ENCODE assay signal across 29 mouse cellular contexts in the genomic region with DNA sequence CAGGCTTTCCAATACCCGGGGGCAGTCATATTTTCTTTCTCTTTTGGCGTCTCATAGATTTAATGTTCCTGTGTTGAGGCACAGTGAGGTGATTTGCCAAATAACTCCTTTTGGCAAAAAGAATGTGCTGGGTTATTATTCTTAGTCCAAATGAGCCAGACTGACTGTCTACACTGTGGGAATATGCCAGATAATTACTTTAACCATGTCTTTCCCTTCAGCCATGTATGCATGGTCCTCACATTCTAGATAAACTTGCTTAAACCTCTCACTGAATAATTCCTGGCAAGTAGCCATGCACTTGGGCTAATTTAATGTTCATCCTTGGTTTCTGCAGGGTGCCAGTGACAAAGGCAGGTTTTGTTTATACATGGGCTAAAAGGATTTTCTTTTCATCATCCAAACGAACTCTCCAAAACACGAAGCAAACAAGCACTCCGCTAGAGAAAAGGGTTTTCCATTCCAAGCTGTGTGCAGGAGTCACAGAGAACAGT.
DNase-seq lines count a peak whose midpoint lies in the region; ATAC-seq and TF ChIP-seq lines count a peak whose summit lies in the region.
"Had no signal": no experiment of that assay in that cellular context is flagged by ENCODE, and none has a peak within 500 bp of the region (broad histone marks: within the 10 kb centered on the region; RNA-seq: fewer than 3 reads in every experiment).

No protein-coding gene starts in this region.

- no peak overlapping the region for H3K4me2 ChIP-seq in forebrain, postnatal 0 days (ENCODE audit: low read depth)
- H3K4me2 ChIP-seq in forebrain, embryonic 12.5 days: no peak overlapping the region
- H3K4me2 ChIP-seq in midbrain, embryonic 14.5 days (ENCODE audit: low read length): no peak overlapping the region
- H3K4me2 ChIP-seq in midbrain, embryonic 11.5 days: no peak overlapping the region
- H3K4me2 ChIP-seq: embryonic facial prominence, embryonic 13.5 days; forebrain, embryonic 15.5 days; heart, embryonic 13.5 days; limb, embryonic 15.5 days; liver, embryonic 13.5 days; neural tube, embryonic 13.5 days had no signal

- no peaks in the 10 kb centered on the region for H3K36me3 ChIP-seq in forebrain, postnatal 0 days (ENCODE audit: insufficient read depth)
- no peaks in the 10 kb centered on the region for H3K36me3 ChIP-seq in forebrain, embryonic 12.5 days (replicated peaks)
- H3K36me3 ChIP-seq in midbrain, embryonic 14.5 days (ENCODE audit: control insufficient read depth, insufficient read depth, low read length): no peaks in the 10 kb centered on the region
- H3K36me3 ChIP-seq in midbrain, embryonic 11.5 days (ENCODE audit: control insufficient read depth, insufficient read depth, low read length): no peaks in the 10 kb centered on the region
- H3K36me3 ChIP-seq: embryonic facial prominence, embryonic 13.5 days; forebrain, embryonic 15.5 days; heart, embryonic 13.5 days; limb, embryonic 10.5 days; limb, embryonic 15.5 days; liver, embryonic 13.5 days; neural tube, embryonic 13.5 days had no signal

- no peak for ATAC-seq in forebrain, postnatal 0 days
- ATAC-seq in forebrain, embryonic 12.5 days (ENCODE audit: low FRiP score): no peak
- no peak for ATAC-seq in midbrain, embryonic 14.5 days (ENCODE audit: low FRiP score, low TSS enrichment)
- ATAC-seq in midbrain, embryonic 11.5 days (ENCODE audit: low FRiP score): no peak
- ATAC-seq: forebrain, embryonic 15.5 days; intestine, embryonic 16.5 days; Patski had no signal

- H3K9me3 ChIP-seq in forebrain, postnatal 0 days (ENCODE audit: low read length): no peaks in the 10 kb centered on the region
- H3K9me3 ChIP-seq in forebrain, embryonic 12.5 days: no peaks in the 10 kb centered on the region
- H3K9me3 ChIP-seq in midbrain, embryonic 14.5 days (ENCODE audit: control insufficient read depth, low read length): no peaks in the 10 kb centered on the region
- no peaks in the 10 kb centered on the region for H3K9me3 ChIP-seq in midbrain, embryonic 11.5 days (ENCODE audit: control insufficient read depth, low read length)
- H3K9me3 ChIP-seq: embryonic facial prominence, embryonic 13.5 days; forebrain, embryonic 15.5 days; heart, embryonic 13.5 days; limb, embryonic 10.5 days; limb, embryonic 15.5 days; liver, embryonic 13.5 days; neural tube, embryonic 13.5 days had no signal

- no peaks in the 10 kb centered on the region; the same call in 1 of the 2 replicates for H3K4me1 ChIP-seq in forebrain, postnatal 0 days (ENCODE audit: insufficient read depth)
- H3K4me1 ChIP-seq in forebrain, embryonic 12.5 days: 0 out of 2 replicates have a peak, but pooled peaks cover 6% of the 10 kb centered on the region
- H3K4me1 ChIP-seq in midbrain, embryonic 14.5 days (ENCODE audit: control insufficient read depth, insufficient read depth, low read length): no peaks in the 10 kb centered on the region
- H3K4me1 ChIP-seq in midbrain, embryonic 11.5 days (ENCODE audit: control insufficient read depth, insufficient read depth, low read length): no peaks in the 10 kb centered on the region
- H3K4me1 ChIP-seq: embryonic facial prominence, embryonic 13.5 days; heart, embryonic 13.5 days; limb, embryonic 10.5 days; limb, embryonic 15.5 days; liver, embryonic 13.5 days; neural tube, embryonic 13.5 days had no signal

- H3K27ac ChIP-seq in forebrain, postnatal 0 days (ENCODE audit: low read depth, low read length): no peak overlapping the region
- H3K27ac ChIP-seq in forebrain, embryonic 12.5 days: no peak overlapping the region
- no peak overlapping the region for H3K27ac ChIP-seq in midbrain, embryonic 14.5 days (replicated peaks; ENCODE audit: low read depth, low read length)
- no peak overlapping the region for H3K27ac ChIP-seq in midbrain, embryonic 11.5 days (ENCODE audit: low read depth, low read length)
- H3K27ac ChIP-seq: embryonic facial prominence, embryonic 13.5 days; forebrain, embryonic 15.5 days; heart, embryonic 13.5 days; kidney, postnatal 0 days; limb, embryonic 10.5 days; limb, embryonic 15.5 days; liver, embryonic 13.5 days; neural tube, embryonic 13.5 days had no signal

- H3K9ac ChIP-seq in forebrain, postnatal 0 days: no peak overlapping the region
- H3K9ac ChIP-seq in forebrain, embryonic 12.5 days: no peak overlapping the region
- no peak overlapping the region for H3K9ac ChIP-seq in midbrain, embryonic 14.5 days (replicated peaks; ENCODE audit: low read length)
- H3K9ac ChIP-seq in midbrain, embryonic 11.5 days (ENCODE audit: low read length): no peak overlapping the region
- H3K9ac ChIP-seq: embryonic facial prominence, embryonic 13.5 days; forebrain, embryonic 15.5 days; heart, embryonic 13.5 days; limb, embryonic 15.5 days; liver, embryonic 13.5 days; neural tube, embryonic 13.5 days had no signal

- H3K4me3 ChIP-seq in forebrain, postnatal 0 days (ENCODE audit: low read depth, low read length): no peak overlapping the region
- no peak overlapping the region for H3K4me3 ChIP-seq in forebrain, embryonic 12.5 days (replicated peaks)
- no peak overlapping the region for H3K4me3 ChIP-seq in midbrain, embryonic 14.5 days (replicated peaks; ENCODE audit: low read depth, low read length)
- H3K4me3 ChIP-seq in midbrain, embryonic 11.5 days (ENCODE audit: low read depth, low read length): no peak overlapping the region
- H3K4me3 ChIP-seq: embryonic facial prominence, embryonic 13.5 days; erythroblast, embryonic 14.5 days; forebrain, embryonic 15.5 days; heart, embryonic 13.5 days; limb, embryonic 10.5 days; limb, embryonic 15.5 days; liver, embryonic 13.5 days; neural tube, embryonic 13.5 days had no signal

- DNase-seq in cerebellum, postnatal 10 days: peak; percentile 28 to 47
- no peak for DNase-seq in cerebellum, adult 9-11 months
- peak; percentile 20 for DNase-seq in forebrain, postnatal 0 days
- DNase-seq in midbrain, embryonic 14.5 days: peak; percentile 15
- no peak for DNase-seq in midbrain, embryonic 11.5 days (ENCODE audit: low spot score, missing footprints)
- DNase-seq in urinary bladder, postnatal 36 days (ENCODE audit: low spot score in 2 of 2): no peak
- DNase-seq: adrenal gland, postnatal 10 days; cerebellum, adult 18-20 months; embryo, embryonic 11 days; gastrocnemius, postnatal 10 days; heart, postnatal 10 days; kidney, adult 8-10 months; kidney, postnatal 4 days; liver, embryonic 13.5 days; lung, adult 18-20 months; lung, postnatal 14 days; right cerebral cortex, postnatal 14 days had no signal

- WGBS in forebrain, postnatal 0 days: 21% methylated on average over 5 of the region's 5 CpGs
- WGBS in forebrain, embryonic 12.5 days: 51% methylated on average over 5 of the region's 5 CpGs
- WGBS in midbrain, embryonic 14.5 days: 76% methylated on average over 5 of the region's 5 CpGs
- WGBS in midbrain, embryonic 11.5 days: 73% methylated on average over 5 of the region's 5 CpGs

- H3K27me3 ChIP-seq in forebrain, postnatal 0 days (ENCODE audit: insufficient read depth, low read length): no peaks in the 10 kb centered on the region
- no peaks in the 10 kb centered on the region for H3K27me3 ChIP-seq in forebrain, embryonic 12.5 days
- no peaks in the 10 kb centered on the region for H3K27me3 ChIP-seq in midbrain, embryonic 14.5 days (ENCODE audit: control insufficient read depth, insufficient read depth, low read length)
- H3K27me3 ChIP-seq in midbrain, embryonic 11.5 days (ENCODE audit: control insufficient read depth, insufficient read depth, low read length): no peaks in the 10 kb centered on the region
- H3K27me3 ChIP-seq: CH12.LX; embryonic facial prominence, embryonic 13.5 days; forebrain, embryonic 15.5 days; heart, embryonic 13.5 days; limb, embryonic 15.5 days; liver, embryonic 13.5 days; neural tube, embryonic 13.5 days had no signal

- TF ChIP-seq CTCF in forebrain, postnatal 0 days (IDR thresholded peaks at IDR 0.05; ENCODE audit: low read depth): no peak

Comparison
In these comparisons a context has a peak if more than half of its experiments do, and no peak if none do; other contexts are left out.
1. DNase-seq: peak in cerebellum, postnatal 10 days (2 of 2), forebrain, postnatal 0 days (single experiment) and midbrain, embryonic 14.5 days (single experiment); none in cerebellum, adult 9-11 months (single experiment), midbrain, embryonic 11.5 days (single experiment) and urinary bladder, postnatal 36 days (0 of 2).